In the genomic region with DNA sequence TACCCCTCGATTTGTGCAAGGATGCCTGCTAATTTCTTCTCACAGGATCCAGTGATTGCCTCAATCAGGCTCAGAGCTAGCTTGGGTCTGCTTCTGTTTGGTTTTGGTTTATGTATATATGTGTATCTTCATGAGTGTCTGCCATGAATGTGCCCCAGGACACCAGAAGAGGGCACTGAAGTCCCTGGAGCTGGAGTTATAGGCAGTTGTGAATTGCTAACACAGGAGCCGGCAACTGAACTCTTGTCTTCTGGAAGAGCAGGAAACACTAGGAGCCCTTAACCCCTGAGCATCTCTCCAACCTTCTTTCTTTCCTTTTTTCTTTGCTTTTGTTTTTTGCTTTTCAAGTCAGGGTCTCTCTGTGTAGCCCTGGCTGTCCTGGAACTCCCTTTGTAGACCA, we compare ENCODE assay signal across 30 mouse cellular contexts. TPM values are rescaled to one million over a fixed set of nuclear protein-coding genes. Genes with fewer than 3 reads are reported as not detected.
DNase-seq lines count a peak whose midpoint lies in the region; ATAC-seq and TF ChIP-seq lines count a peak whose summit lies in the region.
"Had no signal": no experiment of that assay in that cellular context is flagged by ENCODE, and none has a peak within 500 bp of the region (broad histone marks: within the 10 kb centered on the region; RNA-seq: fewer than 3 reads in every experiment).

No protein-coding gene starts in this region.

- H3K79me2 ChIP-seq in CH12.LX (replicated peaks; ENCODE audit: control insufficient read depth, extremely low read depth, insufficient read depth, poor library complexity, severe bottlenecking), result no peaks in the 10 kb centered on the region

- H3K36me3 ChIP-seq in CH12.LX (replicated peaks in 1 of 2; ENCODE audit: control insufficient read depth in 1 of 2, insufficient read depth in 1 of 2, low read length in 1 of 2) (no peaks in the 10 kb centered on the region), ES-Bruce4 (ENCODE audit: control insufficient read depth, insufficient read depth, low read length, poor library complexity, severe bottlenecking) (no peaks in the 10 kb centered on the region)
- H3K36me3 ChIP-seq: embryonic facial prominence, embryonic 13.5 days; embryonic facial prominence, embryonic 15.5 days; forebrain, embryonic 10.5 days; forebrain, embryonic 12.5 days had no signal

- CTCF ChIA-PET in Patski (lab: Charles Lee), result no interaction called here

- intact Hi-C loops in heart, postnatal 36 days (cut with DNase I), result no loop called here

- H3K4me3 ChIP-seq in CH12.LX (replicated peaks in 1 of 3; ENCODE audit: low read depth in 2 of 3, low read length in 2 of 3, poor library complexity in 1 of 3), result no peak overlapping the region
- H3K4me3 ChIP-seq in ES-Bruce4 (ENCODE audit: low read depth, low read length), result no peak overlapping the region
- H3K4me3 ChIP-seq: embryonic facial prominence, embryonic 13.5 days; embryonic facial prominence, embryonic 15.5 days; erythroblast, embryonic 14.5 days; forebrain, embryonic 10.5 days; forebrain, embryonic 12.5 days had no signal

- dilution Hi-C loops in CH12.LX (cut with MboI; ENCODE audit: extremely low pct_ligation_motif_present, extremely low pct_unique_long_range_greater_than_20kb, low sequenced_read_pairs), result no loop called here

- H3K27me3 ChIP-seq in CH12.LX (replicated peaks) (no peaks in the 10 kb centered on the region), ES-Bruce4 (ENCODE audit: control insufficient read depth, insufficient read depth, low read length, poor library complexity, severe bottlenecking) (no peaks in the 10 kb centered on the region), Patski (no peaks in the 10 kb centered on the region)
- H3K27me3 ChIP-seq: embryonic facial prominence, embryonic 13.5 days; embryonic facial prominence, embryonic 15.5 days; forebrain, embryonic 12.5 days had no signal

- DNase-seq in CH12.LX (ENCODE audit: extremely low read depth), result no peak
- no peak for DNase-seq in Patski (ENCODE audit: low read depth, low spot score)
- DNase-seq in ZHBTc4 (ENCODE audit: low read depth, low spot score), result peak; percentile 51
- DNase-seq in adrenal gland, postnatal 36 days, result no peak
- no peak for DNase-seq in embryo, embryonic 10.5 days (ENCODE audit: low spot score)
- DNase-seq in heart, postnatal 36 days, result no peak
- DNase-seq: adrenal gland, adult 2 months; adrenal gland, postnatal 10 days; adrenal gland, postnatal 25 days; B cell, adult 2 months; cerebellum, adult 11-12 months; cerebellum, adult 2 months; cerebellum, adult 9-10 months; cerebellum, postnatal 10 days; cerebellum, postnatal 25 days; embryo, embryonic 11 days had no signal

- H3K9ac ChIP-seq in CH12.LX (ENCODE audit: insufficient read depth, low read depth) (no peak overlapping the region), ES-Bruce4 (ENCODE audit: low read depth, poor library complexity, severe bottlenecking) (no peak overlapping the region)
- H3K9ac ChIP-seq: embryonic facial prominence, embryonic 13.5 days; embryonic facial prominence, embryonic 15.5 days; forebrain, embryonic 12.5 days had no signal

- TF ChIP-seq RAD21 in CH12.LX (IDR thresholded peaks at IDR 0.05; ENCODE audit: low read depth, low read length), result peak; percentile 23

- H3K4me1 ChIP-seq in CH12.LX (ENCODE audit: control insufficient read depth in 1 of 2, insufficient read depth in 2 of 2), result peaks cover 0 to 3% of the 10 kb centered on the region in 2 experiments; a peak in 1 of 4 replicates
- no peaks in the 10 kb centered on the region for H3K4me1 ChIP-seq in ES-Bruce4 (ENCODE audit: control insufficient read depth, insufficient read depth, low read length)
- H3K4me1 ChIP-seq: embryonic facial prominence, embryonic 13.5 days; embryonic facial prominence, embryonic 15.5 days; forebrain, embryonic 12.5 days had no signal

- ATAC-seq in Patski, result no peak
- ATAC-seq: activated CD4-positive, CD25-positive, alpha-beta regulatory T cell, adult 4 months; forebrain, embryonic 14.5 days; forebrain, embryonic 16.5 days had no signal

- in situ Hi-C loops in CH12.LX (cut with MboI; ENCODE audit: low pct_ligation_motif_present, low pct_unique_long_range_greater_than_20kb, low sequenced_read_pairs), result no loop called here
- in situ Hi-C loops in Patski (cut with MboI; ENCODE audit: low pct_unique_long_range_greater_than_20kb), result no loop called here

- no peak overlapping the region for H3K4me2 ChIP-seq in CH12.LX (ENCODE audit: insufficient read depth, low read depth, poor library complexity, severe bottlenecking)
- H3K4me2 ChIP-seq: embryonic facial prominence, embryonic 13.5 days; embryonic facial prominence, embryonic 15.5 days; forebrain, embryonic 12.5 days had no signal

- POLR2A ChIA-PET in Patski (lab: Charles Lee), result interaction anchor here (0.7 kb wide), 1 partner anchor 66 kb away, joined by 3 read pairs; no protein-coding TSS in a partner anchor

- TF ChIP-seq CTCF in CH12.LX (conservative IDR thresholded peaks at IDR 0.05 in 1 of 2, IDR thresholded peaks at IDR 0.05 in 1 of 2; ENCODE audit: low read depth in 2 of 2, low read length in 2 of 2), result peak in 1 of 2 experiments; percentile 36; a peak in 2 of 4 replicates
- peak; percentile 24 for TF ChIP-seq CTCF in ES-Bruce4 (IDR thresholded peaks at IDR 0.05; ENCODE audit: low read depth, low read length)
- TF ChIP-seq CTCF in Patski (IDR thresholded peaks at IDR 0.05), result peak; percentile 20

- TF ChIP-seq POLR2A in CH12.LX (IDR thresholded peaks at IDR 0.05; ENCODE audit: low read depth, low read length) (no peak), ES-Bruce4 (IDR thresholded peaks at IDR 0.05; ENCODE audit: insufficient read depth, low read length) (no peak)

- no peak for TF ChIP-seq EP300 in CH12.LX (IDR thresholded peaks at IDR 0.05; ENCODE audit: low read length)
- no peak for TF ChIP-seq EP300 in ES-Bruce4 (IDR thresholded peaks at IDR 0.05; ENCODE audit: insufficient read depth, low read depth, low read length)

- H3K9me3 ChIP-seq in CH12.LX (replicated peaks; ENCODE audit: low read length) (no peaks in the 10 kb centered on the region), ES-Bruce4 (replicated peaks; ENCODE audit: control insufficient read depth, insufficient read depth, low read length, poor library complexity, severe bottlenecking) (no peaks in the 10 kb centered on the region)
- H3K9me3 ChIP-seq: embryonic facial prominence, embryonic 13.5 days; embryonic facial prominence, embryonic 15.5 days; forebrain, embryonic 10.5 days; forebrain, embryonic 12.5 days had no signal

- H3K27ac ChIP-seq in CH12.LX (ENCODE audit: insufficient read depth, low read depth) (no peak overlapping the region), ES-Bruce4 (ENCODE audit: insufficient read depth, low read length) (no peak overlapping the region)
- H3K27ac ChIP-seq: embryonic facial prominence, embryonic 13.5 days; embryonic facial prominence, embryonic 15.5 days; forebrain, embryonic 10.5 days; forebrain, embryonic 12.5 days had no signal

TF ChIP-seq in CH12.LX, 34 proteins besides CTCF, POLR2A, EP300 and RAD21:
- TF ChIP-seq MXI1 (IDR thresholded peaks at IDR 0.05; ENCODE audit: low read depth, low read length) (no peak), SMC3 (IDR thresholded peaks at IDR 0.05; ENCODE audit: low read depth, low read length) (peak; percentile 20; the same call in 1 of the 2 replicates)

RNA-seq across cellular contexts. Expression of a gene that starts 13.1 kb away (rescaled TPM):
- total RNA-seq in CH12.LX (2012; rRNA removed) (not detected in 2 replicates), CH12.LX (2014; rRNA removed) (not detected in 2 replicates)
- polyA plus RNA-seq in CH12.LX (2012; ENCODE audit: insufficient read length, low read depth) (not detected in 2 replicates), ES-Bruce4 (2011; ENCODE audit: insufficient read depth, insufficient read length, low read depth, missing spikeins) (not detected in 2 replicates), Patski (2021) (not detected)
- total RNA-seq in adrenal gland, postnatal 36 days (2021), result not detected
- total RNA-seq in heart, postnatal 36 days (2021), result not detected
- total RNA-seq: adrenal gland, adult 2 months; adrenal gland, postnatal 10 days; adrenal gland, postnatal 25 days; ES-E14; MEL had no signal
- polyA plus RNA-seq: activated CD4-positive, CD25-positive, alpha-beta regulatory T cell, adult 4 months; adrenal gland, adult 2 months; cerebellum, adult 2 months; cortical plate, adult 2 months; embryonic facial prominence, embryonic 11.5 days; embryonic facial prominence, embryonic 13.5 days; embryonic facial prominence, embryonic 15.5 days; erythroblast, embryonic 14.5 days; forebrain, embryonic 10.5 days; forebrain, embryonic 12.5 days; forebrain, embryonic 14.5 days; forebrain, embryonic 16.5 days; frontal cortex, adult 2 months had no signal

RNA-seq across cellular contexts. Expression of a gene that starts 24.5 kb away (rescaled TPM):
- total RNA-seq in CH12.LX (2012; rRNA removed) (not detected in 2 replicates), CH12.LX (2014; rRNA removed) (not detected in 2 replicates)
- polyA plus RNA-seq in CH12.LX (2012; ENCODE audit: insufficient read length, low read depth) (not detected in 2 replicates), ES-Bruce4 (2011; ENCODE audit: insufficient read depth, insufficient read length, low read depth, missing spikeins) (6.3 and 7.0 TPM in 2 replicates), Patski (2021) (not detected)
- total RNA-seq in adrenal gland, postnatal 36 days (2021), result not detected
- total RNA-seq in heart, postnatal 36 days (2021), result not detected
- total RNA-seq: adrenal gland, adult 2 months; adrenal gland, postnatal 10 days; adrenal gland, postnatal 25 days; MEL had no signal
- polyA plus RNA-seq: activated CD4-positive, CD25-positive, alpha-beta regulatory T cell, adult 4 months; adrenal gland, adult 2 months; cerebellum, adult 2 months; cortical plate, adult 2 months; erythroblast, embryonic 14.5 days; forebrain, embryonic 14.5 days; forebrain, embryonic 16.5 days; frontal cortex, adult 2 months had no signal
